Mouse (Mus musculus) brain, embryonic 14.5 days (tissue): ENCODE measurements around the gene Efcab2. TPM values are rescaled to one million over a fixed set of nuclear protein-coding genes. Genes with fewer than 3 reads are reported as not detected.
"Not testable (repeated sequence)": the region's sequence is repeated elsewhere in the genome, so short reads cannot be mapped to it uniquely, and the experiment has no call there.

Experiments
- DNase-seq: peaks from one replicate; pipeline ENCODE4 v3.0.0-alpha.2; 2011; ENCODE audit warnings: low read depth
- CTCF ChIP-seq: fragments of 200-500 bp; IDR thresholded peaks from 2 replicates; pipeline ENCODE4 v1.5.1; 2012; ENCODE audit warnings: inconsistent platforms, mild to moderate bottlenecking, moderate library complexity, borderline replicate concordance; ENCODE audit not compliant: insufficient read depth, insufficient read length; ENCODE audit errors: extremely low read depth
- POLR2A ChIP-seq: fragments of 200-500 bp; IDR thresholded peaks from 2 replicates; pipeline ENCODE4 v1.6.1; 2012; ENCODE audit warnings: mild to moderate bottlenecking, inconsistent platforms, borderline replicate concordance; ENCODE audit not compliant: poor library complexity, insufficient read depth, insufficient read length, severe bottlenecking; ENCODE audit errors: extremely low read depth
- polyA plus RNA-seq: library from polyadenylated mRNA; depleted of rRNA; stranded (reverse); fragments of >200 nt; gene quantifications from 2 replicates; pipeline ENCODE4 v1.2.3, GENCODE M21; 2012

Efcab2 gene
- polyA plus RNA-seq, 1 experiment = 3.7 TPM

DNA sequence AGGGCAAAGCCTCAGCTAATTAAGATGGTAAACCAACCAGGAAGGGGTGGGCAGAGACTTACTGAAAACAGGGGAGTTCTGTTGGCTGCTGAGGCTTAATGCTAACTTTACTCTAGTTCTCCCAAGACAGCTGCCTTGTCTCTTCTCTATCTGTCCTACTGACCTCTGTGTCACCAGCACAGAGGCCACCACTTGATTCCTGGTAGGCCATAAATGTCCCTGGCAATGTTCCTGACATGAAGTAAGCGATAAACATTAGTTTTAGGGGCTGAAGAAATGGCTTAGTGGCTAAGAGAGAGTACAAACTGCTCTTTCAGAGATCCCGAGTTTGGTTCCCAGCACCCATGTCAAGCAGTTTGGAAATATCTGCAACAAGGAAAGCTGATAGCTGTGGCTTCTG lies 29.0 kb upstream of the Efcab2 start:
- DNase-seq = no peak
- TF ChIP-seq CTCF = no peak
- no peak for TF ChIP-seq POLR2A

DNA sequence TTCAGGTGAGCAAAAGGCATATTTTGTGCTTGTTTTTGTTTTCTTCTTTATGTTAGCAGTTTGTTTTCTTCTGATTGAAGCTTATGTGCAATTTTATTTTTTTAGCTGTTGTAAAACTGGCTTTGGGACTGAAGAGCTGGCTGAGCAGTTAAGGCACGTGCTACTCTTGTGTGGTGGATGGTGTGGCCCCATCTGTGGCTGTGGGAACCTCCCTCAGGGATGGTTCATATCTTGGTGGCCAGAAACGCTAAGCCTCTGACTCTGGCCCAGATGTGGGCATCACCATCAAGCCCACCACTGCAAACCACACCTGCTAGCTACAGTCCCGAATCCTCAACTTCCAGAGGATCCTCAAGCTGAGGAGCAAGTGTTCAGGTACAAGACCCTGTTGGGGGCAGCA lies 27.8 kb upstream of the Efcab2 start:
- DNase-seq = no peak
- TF ChIP-seq POLR2A = no peak
- TF ChIP-seq CTCF = no peak

DNA sequence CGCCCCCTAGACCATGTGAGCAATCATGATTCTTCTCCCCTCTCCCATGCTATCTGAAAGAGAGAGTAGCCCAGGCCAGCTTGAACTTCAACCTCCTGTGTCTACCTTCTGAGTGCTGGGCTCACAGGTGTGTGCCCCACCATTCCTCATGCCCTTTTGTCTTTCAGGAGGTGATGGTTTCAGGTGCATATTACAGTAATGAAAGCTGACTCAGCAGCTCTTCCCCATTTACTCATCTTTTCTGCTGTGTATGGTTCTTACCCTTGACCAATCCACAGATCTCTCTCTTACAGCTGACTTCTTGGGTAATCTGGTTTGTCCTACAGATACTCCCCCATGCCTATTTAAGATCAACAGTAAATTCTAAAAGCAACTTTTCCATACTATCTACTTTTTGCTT lies 26.7 kb upstream of the Efcab2 start:
- TF ChIP-seq POLR2A (no peak), CTCF (no peak)
- DNase-seq = no peak

DNA sequence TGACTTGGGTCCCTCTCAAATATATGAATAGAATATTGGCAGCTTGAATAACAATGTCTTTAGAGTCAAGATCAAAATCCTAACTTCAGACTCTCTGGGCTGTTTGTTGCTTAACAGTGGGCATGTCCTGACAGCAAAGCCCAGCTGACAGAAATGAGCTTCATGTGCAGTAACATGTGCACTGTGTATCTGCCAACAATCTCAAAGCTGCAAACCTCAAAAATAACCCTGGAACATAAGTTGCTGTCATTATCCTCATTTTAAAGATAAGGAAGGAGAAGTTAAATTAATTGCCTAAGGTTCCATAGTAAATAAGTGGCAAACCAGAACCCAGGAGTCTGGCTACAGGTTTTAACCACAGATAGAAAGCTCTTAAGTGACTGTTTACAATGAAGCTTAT lies 23.7 kb upstream of the Efcab2 start:
- TF ChIP-seq POLR2A (no peak), CTCF (no peak)

DNA sequence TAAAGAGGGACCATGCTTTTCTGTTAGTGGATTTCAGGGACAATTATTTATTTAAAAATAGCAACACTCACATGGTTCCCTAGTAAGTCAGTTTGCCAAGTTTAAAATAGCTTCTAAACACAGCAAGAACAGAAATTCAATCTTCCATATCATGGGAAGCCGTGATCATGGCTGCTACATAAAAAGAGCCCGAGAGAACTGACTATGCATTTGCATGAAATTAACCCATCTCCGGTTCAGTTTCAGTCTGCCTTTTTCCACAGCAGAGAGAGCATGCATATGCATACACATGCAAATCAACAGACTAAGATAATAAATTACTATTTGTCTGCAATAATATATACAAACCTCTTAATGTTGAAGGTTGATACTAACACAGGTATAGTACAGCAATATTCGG lies 17.1 kb upstream of the Efcab2 start:
- peak; percentile 24 for DNase-seq
- TF ChIP-seq POLR2A (no peak), CTCF (no peak)

More for the DNA sequence above, 23.7 kb upstream of the Efcab2 start:
- no peak for DNase-seq

DNA sequence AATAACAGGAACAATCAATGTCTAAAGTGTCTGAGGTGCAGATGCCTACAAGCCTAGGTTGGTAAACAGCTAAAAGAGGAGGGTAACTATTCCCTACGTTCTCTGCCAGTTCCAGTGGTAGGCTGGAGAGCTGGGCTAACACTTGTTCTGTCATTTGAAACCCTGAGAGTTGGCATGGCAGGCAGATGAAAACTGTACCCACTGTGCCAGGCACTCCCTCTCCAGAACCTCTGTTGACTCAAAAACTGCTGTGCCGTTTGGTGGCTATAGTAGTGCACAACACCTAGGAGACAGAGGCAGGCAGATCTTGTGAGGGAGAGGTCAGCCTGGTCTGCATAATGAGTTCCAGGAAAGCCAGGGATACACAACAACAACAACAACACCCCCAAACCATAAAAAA lies 16.5 kb upstream of the Efcab2 start:
- TF ChIP-seq POLR2A = no peak
- no peak for TF ChIP-seq CTCF
- DNase-seq = no peak

DNA sequence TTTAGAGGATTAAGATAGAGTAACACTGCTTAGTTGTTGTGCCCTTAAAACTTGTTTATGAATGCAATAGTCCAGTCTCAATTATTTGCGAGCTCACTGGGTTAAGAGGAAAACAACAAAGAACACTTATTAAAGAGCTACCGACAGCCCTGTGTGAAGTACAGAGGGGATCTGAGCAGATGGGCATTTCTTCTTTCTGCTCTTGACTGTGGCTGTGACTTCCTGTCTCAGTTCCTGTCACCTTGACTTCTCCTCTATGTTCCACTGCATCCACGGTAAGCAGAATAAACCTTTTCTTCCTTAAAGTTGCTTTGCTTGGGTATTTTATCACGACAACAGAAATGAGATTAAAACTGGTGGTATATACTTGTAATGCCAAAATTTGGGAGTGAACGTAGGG lies 12.9 kb upstream of the Efcab2 start:
- no peak for DNase-seq
- TF ChIP-seq POLR2A (no peak), CTCF (no peak)

DNA sequence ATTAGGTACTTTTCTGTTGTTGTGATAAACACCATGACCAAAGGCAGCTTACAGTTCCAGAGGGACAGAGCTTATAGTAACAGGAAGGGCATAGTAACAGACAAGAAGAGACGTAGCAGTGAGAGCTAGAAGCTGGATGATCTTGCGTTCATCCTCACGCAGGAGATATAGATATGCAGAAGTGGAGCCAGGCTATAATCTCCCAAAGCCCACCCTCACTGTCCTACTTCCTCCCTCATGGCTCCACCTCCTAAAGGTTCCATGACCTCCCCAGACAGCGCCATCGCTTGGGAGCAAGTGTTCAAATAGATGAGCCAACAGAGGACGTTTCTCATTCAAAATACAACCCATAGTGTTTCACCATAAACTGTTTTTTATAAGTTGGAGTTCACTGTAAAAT lies 10.8 kb upstream of the Efcab2 start:
- no peak for DNase-seq
- TF ChIP-seq CTCF (no peak), POLR2A (no peak)

DNA sequence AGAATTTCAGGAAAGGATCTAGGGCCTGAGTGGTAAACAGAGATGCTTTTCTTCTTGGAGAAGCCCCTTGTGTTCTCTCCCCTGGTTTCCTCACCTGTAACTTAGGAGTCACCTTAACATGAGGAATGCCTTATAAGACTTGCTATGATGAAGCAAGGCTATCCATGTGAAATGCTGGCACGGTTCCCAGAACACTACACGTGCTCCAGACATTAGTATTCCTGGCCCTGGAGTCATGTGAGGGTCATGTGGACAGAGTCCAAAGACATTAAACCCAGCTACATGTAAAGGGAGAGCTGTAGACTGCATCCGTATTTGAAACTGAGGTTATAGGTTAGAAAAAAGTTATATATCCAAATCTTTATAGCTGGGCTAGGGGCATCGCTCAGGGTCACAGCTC lies 9.5 kb upstream of the Efcab2 start:
- DNase-seq = peak; percentile 37
- TF ChIP-seq CTCF (no peak), POLR2A (no peak)

DNA sequence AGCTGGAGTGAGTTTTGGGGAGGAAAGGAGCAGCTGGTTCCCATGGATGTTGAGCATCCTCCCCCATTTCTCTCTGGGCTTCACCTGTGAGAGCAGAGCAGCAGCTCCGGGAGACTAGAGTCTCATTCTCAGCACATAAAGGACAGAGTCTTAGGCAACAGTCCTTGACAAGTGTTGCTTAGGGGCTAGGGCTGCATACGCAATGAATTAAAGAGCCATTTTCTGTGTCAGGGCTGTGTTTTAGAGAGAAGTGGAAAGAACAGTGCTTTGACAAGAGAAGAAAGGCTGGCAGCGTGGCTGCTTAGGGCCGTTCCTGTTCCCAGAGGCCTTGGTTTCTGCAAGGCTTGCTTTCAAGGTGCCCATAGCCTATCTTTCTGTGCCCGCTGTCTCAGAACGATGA lies 6.0 kb upstream of the Efcab2 start:
- peak; percentile 63 for DNase-seq
- TF ChIP-seq POLR2A (no peak), CTCF (no peak)

DNA sequence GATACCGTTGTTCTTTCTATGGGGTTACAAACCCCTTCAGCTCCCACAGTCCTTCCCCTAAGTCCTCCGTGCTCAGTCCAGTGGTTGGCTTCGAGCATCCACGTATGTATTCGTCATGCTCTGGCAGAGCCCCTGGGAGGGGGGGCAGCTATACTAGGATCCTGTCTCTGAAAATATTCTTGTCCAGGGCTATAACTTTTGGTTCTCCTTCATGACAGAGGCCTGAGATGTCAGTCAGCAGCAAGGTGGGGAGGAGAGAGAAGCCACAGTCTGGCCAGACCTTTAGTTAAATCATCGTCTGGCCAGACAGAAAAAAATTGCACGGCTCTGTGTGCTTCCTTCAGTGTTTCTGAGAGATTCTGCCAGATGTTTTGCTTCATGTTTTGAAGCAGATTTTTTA lies 5.2 kb upstream of the Efcab2 start:
- no peak for TF ChIP-seq POLR2A
- TF ChIP-seq CTCF = no peak
- no peak for DNase-seq

DNA sequence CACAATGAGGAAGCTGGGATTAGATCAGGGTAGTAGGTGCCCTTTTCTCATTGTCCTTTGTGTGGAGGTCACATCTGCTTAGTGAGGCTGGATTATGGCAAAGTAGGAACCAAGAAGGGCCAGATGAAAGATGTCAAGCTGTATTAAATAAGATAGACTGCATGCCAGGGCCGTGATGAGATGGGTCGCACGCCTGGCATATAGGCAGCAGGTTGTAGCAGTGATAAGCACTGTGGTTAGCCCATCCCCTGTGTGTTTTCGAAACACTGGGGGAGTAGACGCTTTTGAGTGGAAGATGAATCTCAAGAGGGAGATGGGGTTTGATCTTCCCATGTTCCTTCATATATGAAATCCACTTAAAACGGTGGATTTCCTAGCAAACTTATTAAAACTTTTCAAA lies 3.9 kb upstream of the Efcab2 start:
- DNase-seq = no peak
- TF ChIP-seq CTCF (no peak), POLR2A (no peak)

DNA sequence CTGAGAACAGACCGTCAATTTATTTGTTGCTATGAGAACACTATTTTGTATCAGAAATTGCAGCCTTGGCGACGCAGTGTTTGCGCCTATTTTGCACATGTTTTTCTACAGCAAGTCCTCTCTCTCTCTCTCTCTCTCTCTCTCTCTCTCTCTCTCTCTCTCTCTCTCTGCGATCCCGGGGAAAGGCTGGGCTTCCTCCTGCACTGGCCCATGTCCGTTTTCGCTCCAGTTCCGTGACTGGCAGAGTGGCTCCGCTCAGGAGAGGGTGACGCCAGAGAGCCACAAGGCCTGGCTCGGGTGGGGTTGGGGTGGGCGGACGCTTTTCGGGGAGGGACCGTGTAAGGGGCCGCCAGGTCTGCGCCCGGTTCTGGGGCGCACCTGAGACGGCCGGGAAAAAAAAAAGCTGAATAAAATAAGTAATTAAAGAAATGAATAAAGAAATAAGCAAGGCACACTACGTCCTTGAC lies 407 bp upstream of the Efcab2 start:
- TF ChIP-seq CTCF = no peak
- TF ChIP-seq POLR2A = peak; percentile 53; the same call in 1 of the 2 replicates
- peak; percentile 95 for DNase-seq

DNA sequence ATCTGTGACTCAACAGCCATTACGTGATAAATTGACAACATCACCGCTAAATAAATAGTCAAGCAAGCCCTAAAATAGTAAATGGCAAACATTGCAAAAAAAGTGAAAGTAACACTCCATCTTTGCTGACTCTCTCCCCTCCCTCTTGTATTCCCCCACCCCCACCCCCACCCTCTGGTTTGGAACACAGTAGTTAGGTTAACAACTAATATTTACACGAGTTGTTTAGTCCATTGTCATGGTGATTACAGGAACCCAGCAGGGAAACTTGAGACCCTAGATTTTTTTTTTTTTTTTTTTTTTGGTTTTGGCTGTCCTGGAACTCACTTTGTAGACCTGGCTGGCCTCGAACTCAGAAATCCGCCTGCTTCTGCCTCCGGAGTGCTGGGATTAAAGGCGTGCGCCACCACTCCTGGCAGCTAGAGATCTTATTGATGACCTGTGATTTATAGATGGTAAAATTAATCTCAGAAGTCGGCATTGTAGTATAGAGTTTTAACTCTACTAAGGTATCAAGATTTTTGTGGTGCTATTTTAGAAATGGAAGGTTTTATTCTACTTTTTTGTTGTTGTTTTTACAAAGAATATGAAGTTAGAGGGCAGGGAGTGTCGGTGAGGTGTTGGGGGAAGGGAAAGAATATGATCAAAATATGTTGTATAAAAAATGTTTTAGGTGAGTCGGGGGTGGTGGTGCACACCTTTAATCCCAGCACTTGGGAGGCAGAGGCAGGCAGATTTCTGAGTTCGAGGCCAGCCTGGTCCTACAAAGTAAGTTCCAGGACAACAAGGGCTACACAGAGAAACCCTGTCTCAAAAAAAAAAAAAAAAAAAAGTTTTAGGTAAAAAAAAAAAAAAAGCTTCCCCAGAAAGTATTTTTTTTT lies 1.1 kb downstream of the Efcab2 start:
- TF ChIP-seq POLR2A (no peak), CTCF (no peak)
- DNase-seq = peak; percentile 6

DNA sequence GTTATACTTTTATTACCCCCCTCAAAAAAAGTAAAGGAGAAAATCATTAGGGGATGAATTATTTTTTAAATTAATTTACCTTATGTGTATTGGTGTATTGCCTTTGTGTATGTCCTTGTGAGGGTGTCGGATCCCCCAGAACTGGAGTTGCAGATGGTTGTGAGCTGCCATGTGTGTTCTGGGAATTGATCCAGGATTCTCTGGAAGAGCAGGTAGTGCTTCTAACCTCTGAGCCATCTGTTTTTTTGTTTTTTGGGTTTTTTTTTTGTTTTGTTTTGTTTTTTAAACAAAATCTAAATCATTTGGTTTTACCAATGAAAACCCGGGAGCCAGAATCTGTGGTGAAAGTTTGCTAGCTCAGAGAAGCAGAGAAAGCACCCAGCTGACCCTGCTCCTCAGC lies 1.8 kb downstream of the Efcab2 start:
- TF ChIP-seq CTCF (no peak), POLR2A (no peak)
- peak; percentile 83 for DNase-seq

DNA sequence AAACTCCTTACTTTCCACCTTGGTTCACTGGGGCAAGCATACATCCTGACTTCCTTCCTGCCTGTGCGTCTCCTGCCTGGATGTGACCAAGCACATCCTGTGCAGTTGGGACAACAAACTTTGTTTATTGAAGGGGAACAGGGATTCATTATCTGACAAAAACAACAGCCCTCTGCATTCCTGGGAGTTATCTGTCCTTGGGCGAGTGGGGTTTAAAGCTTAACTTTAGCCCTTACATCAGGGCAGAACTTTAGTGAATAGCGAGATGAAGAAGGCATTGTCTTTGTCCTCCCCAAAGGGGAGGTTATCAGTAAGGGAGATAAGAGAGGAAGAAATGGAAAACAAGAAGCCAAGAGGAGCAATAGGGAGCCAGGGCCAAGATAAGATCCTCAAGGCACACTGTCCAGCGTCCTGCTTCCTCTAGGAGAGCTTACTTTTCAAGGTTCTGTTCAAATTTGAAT lies 3.0 kb downstream of the Efcab2 start:
- DNase-seq = no peak
- TF ChIP-seq CTCF = no peak
- TF ChIP-seq POLR2A = no peak

DNA sequence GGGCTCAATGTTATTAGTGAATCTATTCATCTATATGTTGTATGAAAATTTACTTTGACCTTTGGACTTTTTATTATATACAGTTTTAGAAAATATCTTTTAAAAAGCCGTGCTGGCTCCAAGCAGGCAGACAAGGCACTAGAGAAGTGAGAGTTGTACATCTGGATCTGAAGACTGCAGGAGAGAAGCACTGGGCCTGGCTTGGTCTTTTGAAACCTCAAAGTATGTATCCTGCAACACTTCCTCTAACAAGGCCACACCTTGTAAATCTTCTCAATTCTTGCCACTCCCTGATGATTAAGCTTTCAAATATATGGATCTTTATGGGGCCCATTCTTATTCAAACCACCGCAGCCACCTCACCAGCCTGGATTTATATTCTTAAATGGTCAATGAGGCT lies 7.5 kb downstream of the Efcab2 start:
- DNase-seq = not testable (repeated sequence)
